Mouse (Mus musculus) forebrain, postnatal 0 days (tissue): ENCODE data around the gene Pdzd2. TPM values are rescaled to one million over a fixed set of nuclear protein-coding genes. Genes with fewer than 3 reads are reported as not detected.

Experiments used
- ATAC-seq: fragments of 200-750 bp; cut with Nextera tagmentation; 2 replicates; pipeline ENCODE4 v1.8.0; 2017; ENCODE audit warnings: mild to moderate bottlenecking, moderate library complexity
- DNase-seq: peaks from one replicate; pipeline ENCODE4 v3.0.0-alpha.2; 2015
- H3K27ac ChIP-seq: fragments of 300-500 bp; sonication (generic); 2 replicates; pipeline ENCODE4 v1.5.1; 2014; ENCODE audit warnings: low read depth, mild to moderate bottlenecking, antibody characterized with exemption, low read length, moderate library complexity, mixed read lengths
- H3K27me3 ChIP-seq: fragments of 300-500 bp; sonication (generic); 2 replicates; pipeline ENCODE4 v1.6.1; 2014; ENCODE audit warnings: mild to moderate bottlenecking, low read length, mixed read lengths; ENCODE audit not compliant: insufficient read depth
- H3K36me3 ChIP-seq: fragments of 300-500 bp; sonication (generic); 2 replicates; pipeline ENCODE4 v1.6.1; 2014; ENCODE audit warnings: mild to moderate bottlenecking, moderate library complexity; ENCODE audit not compliant: insufficient read depth
- H3K4me1 ChIP-seq: fragments of 300-500 bp; sonication (generic); 2 replicates; pipeline ENCODE4 v1.6.1; 2014; ENCODE audit warnings: antibody characterized with exemption; ENCODE audit not compliant: insufficient read depth
- H3K4me2 ChIP-seq: fragments of 300-500 bp; sonication (generic); 2 replicates; pipeline ENCODE4 v1.6.1; 2014; ENCODE audit warnings: low read depth, mild to moderate bottlenecking, moderate library complexity
- H3K4me3 ChIP-seq: fragments of 300-500 bp; sonication (generic); 2 replicates; pipeline ENCODE4 v1.5.1; 2014; ENCODE audit warnings: low read depth, low read length, mixed read lengths
- H3K9ac ChIP-seq: fragments of 300-500 bp; sonication (generic); 2 replicates; pipeline ENCODE4 v1.6.1; 2014; ENCODE audit warnings: mild to moderate bottlenecking
- H3K9me3 ChIP-seq: fragments of 300-500 bp; sonication (generic); 2 replicates; pipeline ENCODE4 v1.6.1; 2016; ENCODE audit warnings: low read length
- CTCF ChIP-seq: sonication (generic); IDR thresholded peaks from 2 replicates; pipeline ENCODE4 v1.5.1; 2016; ENCODE audit warnings: antibody characterized with exemption, control low read depth, low read depth
- WGBS: fragments of 180-500 bp; shearing (Covaris S2); extraction: QIAGEN DNeasy Blood & Tissue Kit; methylation state at CpG from one replicate; pipeline ENCODE4 v1.1.7; 2014; 5-methylcytosine and 5-hydroxymethylcytosine counted together
- polyA plus RNA-seq: library from polyadenylated mRNA; unstranded; fragments of >200 nt; fragmentation: Nextera tagmentation; extraction: Ambion mirVana; gene quantifications from 2 replicates; pipeline ENCODE4 v1.2.1, GENCODE M21; 2015
- total RNA-seq: library from RNA; depleted of rRNA; stranded (reverse); fragments of >200 nt; gene quantifications from 2 replicates; pipeline ENCODE4 v1.2.3, GENCODE M21; 2014

The Pdzd2 gene
- total and polyA plus RNA-seq, 2 experiments from 2014 or later, result 9.4 to 18.9 TPM

GRCm38 (mm10) chr15:12770958-12771357 is 31.2 kb upstream of the Pdzd2 start:
- no peaks in the 10 kb centered on the region for H3K9me3 ChIP-seq
- H3K9ac ChIP-seq, result no peak overlapping the region
- no peaks in the 10 kb centered on the region for H3K36me3 ChIP-seq
- H3K27me3 ChIP-seq, result no peaks in the 10 kb centered on the region
- no peak overlapping the region for H3K27ac ChIP-seq
- H3K4me3 ChIP-seq, result no peak overlapping the region
- peak; percentile 61 for DNase-seq
- no peaks in the 10 kb centered on the region for H3K4me1 ChIP-seq
- 66% methylated on average over 7 of the region's 7 CpGs for WGBS
- ATAC-seq, result peak; percentile 34; the same call in 1 of the 2 replicates
- no peak overlapping the region for H3K4me2 ChIP-seq
- no peak for TF ChIP-seq CTCF

GRCm38 (mm10) chr15:12766848-12767247 is 27.1 kb upstream of the Pdzd2 start:
- no peak overlapping the region for H3K27ac ChIP-seq
- no peak overlapping the region for H3K9ac ChIP-seq
- no peak overlapping the region for H3K4me3 ChIP-seq
- no peaks in the 10 kb centered on the region for H3K4me1 ChIP-seq
- no peaks in the 10 kb centered on the region for H3K36me3 ChIP-seq
- H3K27me3 ChIP-seq, result no peaks in the 10 kb centered on the region
- no peak for TF ChIP-seq CTCF
- DNase-seq (no peak), ATAC-seq (no peak)
- no peak overlapping the region for H3K4me2 ChIP-seq
- H3K9me3 ChIP-seq, result no peaks in the 10 kb centered on the region
- WGBS, result 56% methylated on average over 4 of the region's 4 CpGs

GRCm38 (mm10) chr15:12763147-12763546 is 23.4 kb upstream of the Pdzd2 start:
- no peak for TF ChIP-seq CTCF
- H3K4me3 ChIP-seq, result no peak overlapping the region
- H3K9ac ChIP-seq, result no peak overlapping the region
- H3K9me3 ChIP-seq, result no peaks in the 10 kb centered on the region
- no peaks in the 10 kb centered on the region for H3K4me1 ChIP-seq
- H3K27ac ChIP-seq, result no peak overlapping the region; the same call in 1 of the 2 replicates
- WGBS, result 60% methylated on average over 10 of the region's 10 CpGs
- no peak overlapping the region for H3K4me2 ChIP-seq
- DNase-seq (peak; percentile 33), ATAC-seq (peak; percentile 65)
- H3K36me3 ChIP-seq, result no peaks in the 10 kb centered on the region
- H3K27me3 ChIP-seq, result no peaks in the 10 kb centered on the region

GRCm38 (mm10) chr15:12762258-12762913 is 22.7 kb upstream of the Pdzd2 start:
- ATAC-seq (no peak), DNase-seq (no peak)
- H3K4me2 ChIP-seq, result no peak overlapping the region
- no peak overlapping the region for H3K4me3 ChIP-seq
- H3K9me3 ChIP-seq, result no peaks in the 10 kb centered on the region
- TF ChIP-seq CTCF, result no peak
- H3K36me3 ChIP-seq, result no peaks in the 10 kb centered on the region
- no peak overlapping the region for H3K9ac ChIP-seq
- H3K27ac ChIP-seq, result no peak overlapping the region
- H3K27me3 ChIP-seq, result no peaks in the 10 kb centered on the region
- WGBS, result 70% methylated on average over 11 of the region's 11 CpGs
- H3K4me1 ChIP-seq, result no peaks in the 10 kb centered on the region

GRCm38 (mm10) chr15:12760747-12761146 is 21.0 kb upstream of the Pdzd2 start:
- DNase-seq (no peak), ATAC-seq (no peak)
- Histone ChIP-seq H3K9me3 (no peaks in the 10 kb centered on the region), H3K9ac (no peak overlapping the region), H3K27ac (no peak overlapping the region), H3K27me3 (no peaks in the 10 kb centered on the region), H3K4me2 (no peak overlapping the region), H3K4me3 (no peak overlapping the region), H3K36me3 (no peaks in the 10 kb centered on the region), H3K4me1 (no peaks in the 10 kb centered on the region)
- 59% methylated on average over 6 of the region's 6 CpGs for WGBS
- no peak for TF ChIP-seq CTCF

- H3K4me1 ChIP-seq, result no peaks in the 10 kb centered on the region
- no peaks in the 10 kb centered on the region for H3K36me3 ChIP-seq
- no peak overlapping the region for H3K4me3 ChIP-seq
- no peak overlapping the region for H3K27ac ChIP-seq
- H3K27me3 ChIP-seq, result no peaks in the 10 kb centered on the region
- TF ChIP-seq CTCF, result no peak
- ATAC-seq (no peak), DNase-seq (peak; percentile 9)
- H3K9ac ChIP-seq, result no peak overlapping the region
- 38% methylated on average over 5 of the region's 5 CpGs for WGBS
- no peaks in the 10 kb centered on the region for H3K9me3 ChIP-seq
- H3K4me2 ChIP-seq, result no peak overlapping the region
These were observed 18.7 kb upstream of the Pdzd2 start for GRCm38 (mm10) chr15:12758461-12758860.

GRCm38 (mm10) chr15:12757757-12758156 is 18.0 kb upstream of the Pdzd2 start:
- no peaks in the 10 kb centered on the region for H3K4me1 ChIP-seq
- H3K36me3 ChIP-seq, result no peaks in the 10 kb centered on the region
- TF ChIP-seq CTCF, result no peak
- H3K4me3 ChIP-seq, result no peak overlapping the region
- ATAC-seq, result no peak
- no peak overlapping the region for H3K4me2 ChIP-seq
- WGBS, result 98% methylated on average over 1 of the region's 1 CpGs
- H3K9me3 ChIP-seq, result no peaks in the 10 kb centered on the region
- DNase-seq, result no peak
- no peak overlapping the region for H3K9ac ChIP-seq
- no peak overlapping the region for H3K27ac ChIP-seq
- H3K27me3 ChIP-seq, result no peaks in the 10 kb centered on the region
